Mouse (Mus musculus) heart, adult 2 months (tissue): ENCODE measurements around the gene Zc3h12d.
"Not testable (repeated sequence)": the region's sequence is repeated elsewhere in the genome, so short reads cannot be mapped to it uniquely, and the experiment has no call there.

Experiments used
- CTCF ChIP-seq: fragments of 200-600 bp; IDR thresholded peaks from 2 replicates; pipeline ENCODE4 v1.8.1; 2022; ENCODE audit warnings: antibody characterized with exemption, mild to moderate bottlenecking, moderate library complexity
- EP300 ChIP-seq: fragments of 200-500 bp; IDR thresholded peaks from 2 replicates; pipeline ENCODE4 v1.6.1; 2011; ENCODE audit warnings: low read depth, low read length, control low read depth; ENCODE audit not compliant: insufficient read depth
- POLR2A ChIP-seq: fragments of 200-500 bp; IDR thresholded peaks from 2 replicates; pipeline ENCODE4 v1.6.1; 2011; ENCODE audit warnings: mild to moderate bottlenecking, low read depth, low read length, control low read depth; ENCODE audit not compliant: insufficient read depth

DNA sequence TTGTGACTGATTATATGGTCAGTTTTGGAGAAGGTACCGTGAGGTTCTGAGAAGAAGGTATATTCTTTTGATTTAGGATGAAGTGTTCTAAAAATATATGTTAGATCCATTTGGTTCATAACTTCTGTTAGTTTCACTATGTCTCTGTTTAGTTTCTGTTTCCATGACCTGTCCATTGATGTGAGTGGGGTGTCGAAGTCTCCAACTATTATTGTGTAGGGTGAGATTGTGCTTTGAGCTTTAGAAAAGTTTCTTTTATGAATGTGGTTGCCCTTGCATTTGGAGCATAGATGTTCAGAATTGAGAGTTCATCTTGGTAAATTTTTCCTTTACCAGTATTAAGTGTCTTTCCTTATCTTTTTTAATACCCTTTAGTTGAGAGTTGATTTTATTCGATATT lies 48.0 kb downstream of the Zc3h12d start:
- TF ChIP-seq POLR2A, CTCF, EP300: not testable (repeated sequence)
